Mouse (Mus musculus): ENCODE measurements around the gene Ube2v1. TPM values are rescaled to one million over a fixed set of nuclear protein-coding genes. Genes with fewer than 3 reads are reported as not detected.

The Ube2v1 gene
- total RNA-seq, 1 experiment, result 115 TPM

- DNase-seq (ENCODE audit: low read depth, low spot score), result no peak
- no peak overlapping the region for H3K4me3 ChIP-seq (ENCODE audit: insufficient read depth in 1 of 2, low read depth in 1 of 2, low read length in 2 of 2, poor library complexity in 1 of 2, severe bottlenecking in 1 of 2)
- no peak overlapping the region for H3K27ac ChIP-seq (ENCODE audit: insufficient read depth, low read depth, low read length, poor library complexity, severe bottlenecking)
- no peak overlapping the region for H3K9ac ChIP-seq (ENCODE audit: insufficient read depth, low read depth, low read length, poor library complexity, severe bottlenecking)
- peaks cover 0 to 28% of the 10 kb centered on the region in 2 experiments; a peak in 2 of 4 replicates for H3K4me1 ChIP-seq (ENCODE audit: control insufficient read depth in 2 of 2, insufficient read depth in 2 of 2, low read length in 2 of 2, poor library complexity in 1 of 2)
- TF ChIP-seq ZC3H11A (IDR thresholded peaks at IDR 0.05; ENCODE audit: borderline replicate concordance, low read depth, low read length), result no peak
- TF ChIP-seq CHD2 (IDR thresholded peaks at IDR 0.05; ENCODE audit: low read depth, low read length), result no peak
- peak; percentile 81 for TF ChIP-seq ZNF384 (IDR thresholded peaks at IDR 0.05; ENCODE audit: low read depth, low read length)
- no peak for TF ChIP-seq MAFK (IDR thresholded peaks at IDR 0.05; ENCODE audit: insufficient read depth, low read depth, low read length)
- peaks cover 35% of the 10 kb centered on the region; the same call in 1 of the 2 replicates for H3K36me3 ChIP-seq (ENCODE audit: control insufficient read depth, insufficient read depth, low read length, poor library complexity, severe bottlenecking)
- no peaks in the 10 kb centered on the region for H3K9me3 ChIP-seq (ENCODE audit: control insufficient read depth, insufficient read depth, low read depth, low read length)
- in situ Hi-C loops (cut with MboI; ENCODE audit: low sequenced_read_pairs in 2 of 2, unreplicated experiment in 2 of 2), result no loop called here
Observed at GRCm38 (mm10) chr2:167624368-167625075, 7.4 kb downstream of the Ube2v1 start.

GRCm38 (mm10) chr2:167622965-167623364 lies 8.9 kb downstream of the Ube2v1 start:
- DNase-seq (ENCODE audit: low read depth, low spot score), result no peak
- in situ Hi-C loops (cut with MboI; ENCODE audit: low sequenced_read_pairs in 2 of 2, unreplicated experiment in 2 of 2), result no loop called here
- peaks cover 29% of the 10 kb centered on the region; the same call in 1 of the 2 replicates for H3K36me3 ChIP-seq (ENCODE audit: control insufficient read depth, insufficient read depth, low read length, poor library complexity, severe bottlenecking)
- H3K9ac ChIP-seq (ENCODE audit: insufficient read depth, low read depth, low read length, poor library complexity, severe bottlenecking), result no peak overlapping the region
- H3K27ac ChIP-seq (ENCODE audit: insufficient read depth, low read depth, low read length, poor library complexity, severe bottlenecking), result no peak overlapping the region
- peaks cover 0 to 33% of the 10 kb centered on the region in 2 experiments; a peak in 2 of 4 replicates for H3K4me1 ChIP-seq (ENCODE audit: control insufficient read depth in 2 of 2, insufficient read depth in 2 of 2, low read length in 2 of 2, poor library complexity in 1 of 2)
- TF ChIP-seq HCFC1 (IDR thresholded peaks at IDR 0.05; ENCODE audit: borderline replicate concordance, insufficient read depth, low read length) (no peak), ZC3H11A (IDR thresholded peaks at IDR 0.05; ENCODE audit: borderline replicate concordance, low read depth, low read length) (no peak), CHD2 (IDR thresholded peaks at IDR 0.05; ENCODE audit: low read depth, low read length) (no peak), ZNF384 (IDR thresholded peaks at IDR 0.05; ENCODE audit: low read depth, low read length) (no peak)
- H3K4me3 ChIP-seq (ENCODE audit: insufficient read depth in 1 of 2, low read depth in 1 of 2, low read length in 2 of 2, poor library complexity in 1 of 2, severe bottlenecking in 1 of 2), result no peak overlapping the region
- no peaks in the 10 kb centered on the region for H3K9me3 ChIP-seq (ENCODE audit: control insufficient read depth, insufficient read depth, low read depth, low read length)

GRCm38 (mm10) chr2:167622352-167622751 lies 9.5 kb downstream of the Ube2v1 start:
- no peak for TF ChIP-seq ZC3H11A (IDR thresholded peaks at IDR 0.05; ENCODE audit: borderline replicate concordance, low read depth, low read length)
- no peak for TF ChIP-seq HCFC1 (IDR thresholded peaks at IDR 0.05; ENCODE audit: borderline replicate concordance, insufficient read depth, low read length)
- TF ChIP-seq ZNF384 (IDR thresholded peaks at IDR 0.05; ENCODE audit: low read depth, low read length), result no peak
- TF ChIP-seq CHD2 (IDR thresholded peaks at IDR 0.05; ENCODE audit: low read depth, low read length), result no peak
- no peak for TF ChIP-seq MAFK (IDR thresholded peaks at IDR 0.05; ENCODE audit: insufficient read depth, low read depth, low read length)
- H3K36me3 ChIP-seq (ENCODE audit: control insufficient read depth, insufficient read depth, low read length, poor library complexity, severe bottlenecking), result peaks cover 29% of the 10 kb centered on the region

DNA sequence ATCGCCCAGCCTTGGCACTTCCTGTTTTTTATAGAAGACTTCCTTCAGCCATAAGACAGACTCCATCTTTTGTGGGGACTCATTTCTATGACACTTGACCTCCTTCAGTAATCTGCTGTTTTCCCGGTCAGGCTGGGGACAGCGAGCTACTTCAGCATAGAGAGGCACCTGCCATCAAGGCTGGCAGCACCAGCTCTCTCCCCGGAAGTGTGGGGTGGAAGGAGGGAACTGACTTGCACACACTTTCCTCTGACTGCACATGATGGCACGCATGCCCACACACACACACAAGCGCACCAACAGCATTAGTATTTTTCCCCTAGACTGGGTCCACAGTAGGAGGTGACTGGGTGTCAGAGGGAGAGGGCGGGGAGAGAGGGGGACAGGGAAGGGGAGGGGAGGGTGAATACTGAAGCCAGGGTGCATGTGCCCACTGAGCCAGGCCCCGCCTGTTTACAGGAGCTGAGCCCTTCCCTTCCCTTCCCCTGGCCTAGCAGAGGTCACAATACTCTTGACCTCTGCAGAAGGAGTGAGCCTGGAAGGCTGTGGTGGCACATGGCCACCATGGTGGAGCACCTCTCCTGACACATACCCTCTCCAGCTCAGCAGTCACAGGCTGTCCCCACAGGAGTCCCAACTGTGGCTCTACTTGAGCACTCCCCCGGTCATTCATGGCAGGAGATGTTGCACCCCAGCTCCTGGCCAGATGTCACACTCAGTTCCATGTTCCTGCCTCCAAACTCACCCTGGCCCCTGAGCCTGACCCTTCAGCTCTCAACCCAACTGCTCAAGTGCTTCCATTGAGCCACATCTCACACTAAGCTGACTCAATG lies 10.4 kb downstream of the Ube2v1 start:
- no peak overlapping the region for H3K27ac ChIP-seq (ENCODE audit: insufficient read depth, low read depth, low read length, poor library complexity, severe bottlenecking)
- H3K4me1 ChIP-seq (ENCODE audit: control insufficient read depth in 2 of 2, insufficient read depth in 2 of 2, low read length in 2 of 2, poor library complexity in 1 of 2), result peaks cover 0 to 30% of the 10 kb centered on the region in 2 experiments; a peak in 2 of 4 replicates
- H3K4me3 ChIP-seq (ENCODE audit: insufficient read depth in 1 of 2, low read depth in 1 of 2, low read length in 2 of 2, poor library complexity in 1 of 2, severe bottlenecking in 1 of 2), result no peak overlapping the region
- TF ChIP-seq HCFC1 (IDR thresholded peaks at IDR 0.05; ENCODE audit: borderline replicate concordance, insufficient read depth, low read length) (no peak), MAFK (IDR thresholded peaks at IDR 0.05; ENCODE audit: insufficient read depth, low read depth, low read length) (no peak), CHD2 (IDR thresholded peaks at IDR 0.05; ENCODE audit: low read depth, low read length) (no peak), ZNF384 (IDR thresholded peaks at IDR 0.05; ENCODE audit: low read depth, low read length) (no peak), ZC3H11A (IDR thresholded peaks at IDR 0.05; ENCODE audit: borderline replicate concordance, low read depth, low read length) (no peak)
- in situ Hi-C loops (cut with MboI; ENCODE audit: low sequenced_read_pairs in 2 of 2, unreplicated experiment in 2 of 2), result no loop called here
- H3K36me3 ChIP-seq (ENCODE audit: control insufficient read depth, insufficient read depth, low read length, poor library complexity, severe bottlenecking), result peaks cover 29% of the 10 kb centered on the region
- DNase-seq (ENCODE audit: low read depth, low spot score), result no peak
- H3K9me3 ChIP-seq (ENCODE audit: control insufficient read depth, insufficient read depth, low read depth, low read length), result no peaks in the 10 kb centered on the region
- H3K9ac ChIP-seq (ENCODE audit: insufficient read depth, low read depth, low read length, poor library complexity, severe bottlenecking), result no peak overlapping the region

More at GRCm38 (mm10) chr2:167622352-167622751, 9.5 kb downstream of the Ube2v1 start:
- Histone ChIP-seq H3K27ac (ENCODE audit: insufficient read depth, low read depth, low read length, poor library complexity, severe bottlenecking) (no peak overlapping the region), H3K4me1 (ENCODE audit: control insufficient read depth in 2 of 2, insufficient read depth in 2 of 2, low read length in 2 of 2, poor library complexity in 1 of 2) (peaks cover 0 to 32% of the 10 kb centered on the region in 2 experiments; a peak in 2 of 4 replicates), H3K4me3 (ENCODE audit: insufficient read depth in 1 of 2, low read depth in 1 of 2, low read length in 2 of 2, poor library complexity in 1 of 2, severe bottlenecking in 1 of 2) (no peak overlapping the region), H3K9me3 (ENCODE audit: control insufficient read depth, insufficient read depth, low read depth, low read length) (no peaks in the 10 kb centered on the region), H3K9ac (ENCODE audit: insufficient read depth, low read depth, low read length, poor library complexity, severe bottlenecking) (no peak overlapping the region)
- DNase-seq (ENCODE audit: low read depth, low spot score), result no peak
- in situ Hi-C loops (cut with MboI; ENCODE audit: low sequenced_read_pairs in 2 of 2, unreplicated experiment in 2 of 2), result no loop called here
